8 mouse cellular contexts compared by ENCODE assay signal in genomic region chr4:122835530-122836402, GRCm38 (mm10). TPM values are rescaled to one million over a fixed set of nuclear protein-coding genes. Genes with fewer than 3 reads are reported as not detected.
DNase-seq lines count a peak whose midpoint lies in the region; ATAC-seq and TF ChIP-seq lines count a peak whose summit lies in the region.

Gene Ppt1, plus strand, starts transcription at chr4:122836242.

- peak; percentile 24 for DNase-seq in Patski (ENCODE audit: low read depth, low spot score)
- peak; percentile 93 to 94 for DNase-seq in cerebellum, postnatal 14 days
- peak; percentile 88 to 92 for DNase-seq in frontal cortex, postnatal 25 days (ENCODE audit: low spot score in 2 of 2)
- DNase-seq in hindbrain, embryonic 14.5 days (ENCODE audit: low spot score): peak; percentile 94
- DNase-seq in layer of hippocampus, postnatal 36 days: peak; percentile 87 to 89
- peak; percentile 94 for DNase-seq in lung, postnatal 36 days
- DNase-seq in retina, postnatal 1 day: peak; percentile 92
- peak; percentile 76 to 77 for DNase-seq in urinary bladder, adult 18-20 months (ENCODE audit: low spot score in 2 of 2)

- peaks cover 3% of the 10 kb centered on the region for H3K27me3 ChIP-seq in Patski
- H3K27me3 ChIP-seq in hindbrain, embryonic 14.5 days (ENCODE audit: control insufficient read depth, insufficient read depth, low read length): no peaks in the 10 kb centered on the region

- TF ChIP-seq CTCF in Patski (IDR thresholded peaks at IDR 0.05): peak; percentile 4

- H3K4me1 ChIP-seq in hindbrain, embryonic 14.5 days (replicated peaks; ENCODE audit: control insufficient read depth, insufficient read depth, low read length): peaks cover 25% of the 10 kb centered on the region

- H3K4me2 ChIP-seq in hindbrain, embryonic 14.5 days (replicated peaks): peak within 1 kb of the TSS; percentile 66

- in situ Hi-C loops in Patski (cut with MboI; ENCODE audit: low pct_unique_long_range_greater_than_20kb): no loop called here

- peak within 1 kb of the TSS; percentile 85 for H3K27ac ChIP-seq in hindbrain, embryonic 14.5 days

- ATAC-seq in Patski: peak; percentile 75
- ATAC-seq in hindbrain, embryonic 14.5 days (ENCODE audit: low FRiP score): peak; percentile 93

- H3K4me3 ChIP-seq in hindbrain, embryonic 14.5 days (replicated peaks; ENCODE audit: low read length): peak within 1 kb of the TSS; percentile 60

- no peaks in the 10 kb centered on the region for H3K9me3 ChIP-seq in hindbrain, embryonic 14.5 days (ENCODE audit: control insufficient read depth, low read length)

- POLR2A ChIA-PET in Patski (lab: Charles Lee): no interaction called here

- peak within 1 kb of the TSS; percentile 73 for H3K9ac ChIP-seq in hindbrain, embryonic 14.5 days

- H3K36me3 ChIP-seq in hindbrain, embryonic 14.5 days (replicated peaks; ENCODE audit: control insufficient read depth, insufficient read depth): peaks cover 1% of the 10 kb centered on the region; the same call in 1 of the 2 replicates

- 4% methylated on average over 31 of the region's 31 CpGs for WGBS in hindbrain, embryonic 14.5 days

- CTCF ChIA-PET in Patski (lab: Charles Lee): interaction anchor here (1.7 kb wide), 1 partner anchor 26 kb away, joined by 3 read pairs; no protein-coding TSS in a partner anchor

RNA-seq across cellular contexts. Expression of gene Ppt1, which starts in this region (rescaled TPM):
- 103 TPM for polyA plus RNA-seq in Patski (2021)
- 83.7 and 84.4 TPM in 2 replicates for polyA plus RNA-seq in hindbrain, embryonic 14.5 days (2014; fragmentation: Nextera tagmentation; extraction: Ambion mirVana)
- 10 to 100 TPM; 81.6 to 82.9 TPM for total RNA-seq in layer of hippocampus, postnatal 36 days (2021)

Comparison
In these comparisons a context has a peak if more than half of its experiments do, and no peak if none do; other contexts are left out.
1. Peak in every context shown above with its lines: DNase-seq, ATAC-seq, H3K4me3 ChIP-seq and H3K27ac ChIP-seq.
2. DNase-seq: peak in every context shown above with its lines; median percentile 94 in hindbrain, embryonic 14.5 days; 94 in lung, postnatal 36 days; 94 in cerebellum, postnatal 14 days; 92 in retina, postnatal 1 day; 90 in frontal cortex, postnatal 25 days; 88 in layer of hippocampus, postnatal 36 days; 76 in urinary bladder, adult 18-20 months; 24 in Patski.